Mouse (Mus musculus) forebrain, embryonic 13.5 days (tissue): ENCODE measurements around the gene Bcl3. TPM values are rescaled to one million over a fixed set of nuclear protein-coding genes. Genes with fewer than 3 reads are reported as not detected.
"Not testable (repeated sequence)": the region's sequence is repeated elsewhere in the genome, so short reads cannot be mapped to it uniquely, and the experiment has no call there.

Source experiments
- ATAC-seq: fragments of 200-750 bp; cut with Nextera tagmentation; 2 replicates; pipeline ENCODE4 v1.8.0; 2017
- H3K27ac ChIP-seq: fragments of 300-500 bp; sonication (generic); 2 replicates; pipeline ENCODE4 v1.5.1; 2015; ENCODE audit warnings: inconsistent platforms, mild to moderate bottlenecking, moderate library complexity
- H3K27me3 ChIP-seq: fragments of 300-500 bp; sonication (generic); 2 replicates; pipeline ENCODE4 v1.6.1; 2015; ENCODE audit warnings: mild to moderate bottlenecking, inconsistent platforms
- H3K36me3 ChIP-seq: fragments of 300-500 bp; sonication (generic); 2 replicates; pipeline ENCODE4 v1.6.1; 2015; ENCODE audit warnings: mild to moderate bottlenecking, inconsistent platforms; ENCODE audit not compliant: poor library complexity, severe bottlenecking
- H3K4me1 ChIP-seq: fragments of 300-500 bp; sonication (generic); 2 replicates; pipeline ENCODE4 v1.6.1; 2015; ENCODE audit warnings: inconsistent platforms
- H3K4me2 ChIP-seq: fragments of 300-500 bp; sonication (generic); 2 replicates; pipeline ENCODE4 v1.6.1; 2015; ENCODE audit warnings: inconsistent platforms, mild to moderate bottlenecking, moderate library complexity
- H3K4me3 ChIP-seq: fragments of 300-500 bp; sonication (generic); 2 replicates; pipeline ENCODE4 v1.5.1; 2015; ENCODE audit warnings: mild to moderate bottlenecking, inconsistent platforms
- H3K9ac ChIP-seq: fragments of 300-500 bp; sonication (generic); 2 replicates; pipeline ENCODE4 v1.6.1; 2015; ENCODE audit warnings: mild to moderate bottlenecking, inconsistent platforms
- H3K9me3 ChIP-seq: fragments of 300-500 bp; sonication (generic); replicated peaks from 2 replicates; pipeline ENCODE4 v1.6.1; 2016; ENCODE audit warnings: inconsistent platforms
- WGBS: fragments of 180-500 bp; shearing (Covaris S2); methylation state at CpG from one replicate; pipeline ENCODE4 v1.1.7; 2015; 5-methylcytosine and 5-hydroxymethylcytosine counted together
- polyA plus RNA-seq: library from polyadenylated mRNA; unstranded; fragments of >200 nt; fragmentation: Nextera tagmentation; extraction: Ambion mirVana; gene quantifications from 2 replicates; pipeline ENCODE4 v1.2.1, GENCODE M21; 2015

Gene Bcl3
- polyA plus RNA-seq, 1 experiment from 2014 or later = 0.23 TPM

GRCm38 (mm10) chr7:19792701-19793630 lies 29.6 kb downstream of the Bcl3 start:
- Histone ChIP-seq H3K27ac (no peak overlapping the region), H3K4me1 (peaks cover 7% of the 10 kb centered on the region), H3K9me3 (no peaks in the 10 kb centered on the region), H3K27me3 (peaks cover 37% of the 10 kb centered on the region), H3K4me2 (no peak overlapping the region), H3K9ac (no peak overlapping the region), H3K36me3 (no peaks in the 10 kb centered on the region), H3K4me3 (no peak overlapping the region)
- no peak for ATAC-seq
- WGBS = 90% methylated on average over 19 of the region's 19 CpGs

GRCm38 (mm10) chr7:19791504-19791903 lies 31.1 kb downstream of the Bcl3 start:
- 93% methylated on average over 2 of the region's 2 CpGs for WGBS
- not testable (repeated sequence) for ATAC-seq, H3K9ac ChIP-seq, H3K4me2 ChIP-seq, H3K4me3 ChIP-seq, H3K27ac ChIP-seq, H3K9me3 ChIP-seq, H3K4me1 ChIP-seq, H3K36me3 ChIP-seq
- peaks cover 23% of the 10 kb centered on the region for H3K27me3 ChIP-seq

GRCm38 (mm10) chr7:19789904-19790347 lies 32.6 kb downstream of the Bcl3 start:
- Histone ChIP-seq H3K4me3 (peak overlapping the region; percentile 35), H3K27me3 (peaks cover 9% of the 10 kb centered on the region), H3K27ac (no peak overlapping the region), H3K9me3 (no peaks in the 10 kb centered on the region), H3K9ac (peak overlapping the region; percentile 60), H3K4me2 (peak overlapping the region; percentile 61), H3K4me1 (peaks cover 5% of the 10 kb centered on the region), H3K36me3 (no peaks in the 10 kb centered on the region)
- ATAC-seq = peak; percentile 74
- WGBS = 2% methylated on average over 19 of the region's 19 CpGs

- no peak overlapping the region for H3K4me3 ChIP-seq
- no peak overlapping the region for H3K4me2 ChIP-seq
- H3K36me3 ChIP-seq = no peaks in the 10 kb centered on the region
- H3K4me1 ChIP-seq = peaks cover 5% of the 10 kb centered on the region
- no peak for ATAC-seq
- no peaks in the 10 kb centered on the region for H3K9me3 ChIP-seq
- H3K27me3 ChIP-seq = peaks cover 4% of the 10 kb centered on the region; the same call in 1 of the 2 replicates
- H3K9ac ChIP-seq = no peak overlapping the region
- no peak overlapping the region for H3K27ac ChIP-seq
- 56% methylated on average over 12 of the region's 12 CpGs for WGBS
Measured at GRCm38 (mm10) chr7:19785874-19786458, 36.6 kb downstream of the Bcl3 start.

GRCm38 (mm10) chr7:19784764-19785535 lies 37.6 kb downstream of the Bcl3 start:
- 52% methylated on average over 11 of the region's 11 CpGs for WGBS
- no peak overlapping the region for H3K4me2 ChIP-seq
- peaks cover 4% of the 10 kb centered on the region for H3K4me1 ChIP-seq
- H3K27me3 ChIP-seq = no peaks in the 10 kb centered on the region; the same call in 1 of the 2 replicates
- H3K4me3 ChIP-seq = no peak overlapping the region
- ATAC-seq = no peak
- no peaks in the 10 kb centered on the region for H3K9me3 ChIP-seq
- no peak overlapping the region for H3K27ac ChIP-seq
- no peaks in the 10 kb centered on the region for H3K36me3 ChIP-seq
- no peak overlapping the region for H3K9ac ChIP-seq

GRCm38 (mm10) chr7:19783630-19784029 lies 38.9 kb downstream of the Bcl3 start:
- no peaks in the 10 kb centered on the region for H3K4me1 ChIP-seq
- 0 out of 2 replicates have a peak, but pooled peaks cover 1% of the 10 kb centered on the region for H3K9me3 ChIP-seq
- 0 out of 2 replicates have a peak overlapping the region, but pooled peaks have one; percentile 12 for H3K9ac ChIP-seq
- H3K4me3 ChIP-seq = no peak overlapping the region
- no peak overlapping the region for H3K4me2 ChIP-seq
- no peaks in the 10 kb centered on the region for H3K27me3 ChIP-seq
- ATAC-seq = no peak
- H3K27ac ChIP-seq = no peak overlapping the region
- 87% methylated on average over 8 of the region's 8 CpGs for WGBS
- H3K36me3 ChIP-seq = no peaks in the 10 kb centered on the region

- no peaks in the 10 kb centered on the region for H3K27me3 ChIP-seq
- H3K4me3 ChIP-seq = no peak overlapping the region
- no peak overlapping the region for H3K27ac ChIP-seq
- H3K4me1 ChIP-seq = no peaks in the 10 kb centered on the region
- H3K9me3 ChIP-seq = 0 out of 2 replicates have a peak, but pooled peaks cover 2% of the 10 kb centered on the region
- no peak overlapping the region for H3K4me2 ChIP-seq
- no peak overlapping the region for H3K9ac ChIP-seq
- no peaks in the 10 kb centered on the region for H3K36me3 ChIP-seq
- whole genome bisulfite sequencing = 95% methylated on average over 4 of the region's 4 CpGs
- no peak for ATAC-seq
Measured at GRCm38 (mm10) chr7:19782645-19783044, 39.9 kb downstream of the Bcl3 start.

- 0 out of 2 replicates have a peak, but pooled peaks cover 2% of the 10 kb centered on the region for H3K9me3 ChIP-seq
- no peak overlapping the region for H3K27ac ChIP-seq
- H3K4me2 ChIP-seq = no peak overlapping the region
- H3K9ac ChIP-seq = no peak overlapping the region
- ATAC-seq = no peak
- H3K27me3 ChIP-seq = no peaks in the 10 kb centered on the region
- H3K36me3 ChIP-seq = no peaks in the 10 kb centered on the region
- WGBS = 86% methylated on average over 7 of the region's 7 CpGs
- no peaks in the 10 kb centered on the region for H3K4me1 ChIP-seq
- H3K4me3 ChIP-seq = no peak overlapping the region
Measured at GRCm38 (mm10) chr7:19781741-19782140, 40.8 kb downstream of the Bcl3 start.

- Histone ChIP-seq H3K27ac (no peak overlapping the region), H3K9me3 (0 out of 2 replicates have a peak, but pooled peaks cover 2% of the 10 kb centered on the region), H3K4me2 (no peak overlapping the region), H3K4me3 (no peak overlapping the region), H3K9ac (no peak overlapping the region), H3K36me3 (no peaks in the 10 kb centered on the region), H3K27me3 (no peaks in the 10 kb centered on the region), H3K4me1 (no peaks in the 10 kb centered on the region)
- ATAC-seq = no peak
- 75% methylated on average over 4 of the region's 4 CpGs for WGBS
Measured at GRCm38 (mm10) chr7:19779903-19780302, 42.7 kb downstream of the Bcl3 start.

GRCm38 (mm10) chr7:19778645-19779044 lies 43.9 kb downstream of the Bcl3 start:
- Histone ChIP-seq H3K27me3 (no peaks in the 10 kb centered on the region), H3K4me3 (no peak overlapping the region), H3K9ac (no peak overlapping the region), H3K4me2 (no peak overlapping the region), H3K36me3 (no peaks in the 10 kb centered on the region), H3K4me1 (no peaks in the 10 kb centered on the region), H3K9me3 (0 out of 2 replicates have a peak, but pooled peaks cover 2% of the 10 kb centered on the region), H3K27ac (no peak overlapping the region)
- no peak for ATAC-seq
- 86% methylated on average over 8 of the region's 8 CpGs for WGBS

GRCm38 (mm10) chr7:19777049-19777723 lies 45.4 kb downstream of the Bcl3 start:
- Histone ChIP-seq H3K9me3 (0 out of 2 replicates have a peak, but pooled peaks cover 2% of the 10 kb centered on the region), H3K27me3 (0 out of 2 replicates have a peak, but pooled peaks cover 1% of the 10 kb centered on the region), H3K4me2 (no peak overlapping the region), H3K4me1 (no peaks in the 10 kb centered on the region), H3K9ac (no peak overlapping the region), H3K4me3 (no peak overlapping the region), H3K27ac (no peak overlapping the region), H3K36me3 (no peaks in the 10 kb centered on the region)
- ATAC-seq = no peak
- WGBS = 93% methylated on average over 11 of the region's 11 CpGs
